In the genomic region with DNA sequence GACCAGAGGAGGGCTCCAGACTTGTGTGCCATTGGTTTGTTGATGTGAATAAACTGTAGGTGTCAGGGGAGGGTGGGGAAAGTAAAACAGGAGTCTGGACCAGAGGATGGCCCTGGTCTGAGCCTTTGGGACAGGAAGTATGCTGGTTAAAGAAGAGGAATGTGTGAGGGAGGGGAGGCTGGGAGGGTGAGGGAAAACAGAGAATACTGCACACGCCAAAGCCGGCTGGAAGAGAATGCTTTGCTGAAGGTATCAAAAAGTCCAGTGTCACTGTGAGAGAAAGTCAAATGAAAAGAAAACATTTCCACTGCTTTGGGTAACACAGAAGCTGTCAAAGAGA, we compare ENCODE assay signal across 13 mouse cellular contexts.
DNase-seq lines count a peak whose midpoint lies in the region; ATAC-seq and TF ChIP-seq lines count a peak whose summit lies in the region.
"Had no signal": no experiment of that assay in that cellular context is flagged by ENCODE, and none has a peak within 500 bp of the region (broad histone marks: within the 10 kb centered on the region; RNA-seq: fewer than 3 reads in every experiment).

No protein-coding gene starts in this region.

- peaks cover 13% of the 10 kb centered on the region; the same call in 1 of the 2 replicates for H3K4me1 ChIP-seq in heart, embryonic 12.5 days (replicated peaks)
- no peaks in the 10 kb centered on the region for H3K4me1 ChIP-seq in lung, embryonic 16.5 days (replicated peaks; ENCODE audit: control insufficient read depth, insufficient read depth, low read length)
- H3K4me1 ChIP-seq in embryonic facial prominence, embryonic 10.5 days: peaks cover 34% of the 10 kb centered on the region
- peaks cover 29% of the 10 kb centered on the region for H3K4me1 ChIP-seq in limb, embryonic 14.5 days (ENCODE audit: control insufficient read depth, insufficient read depth, low read length)
- H3K4me1 ChIP-seq: neural tube, embryonic 12.5 days had no signal

- no peak for DNase-seq in heart, postnatal 4 days
- DNase-seq in lung, postnatal 14 days: no peak
- DNase-seq in embryonic facial prominence, embryonic 10.5 days (ENCODE audit: low spot score): peak; percentile 23
- DNase-seq in limb, embryonic 14.5 days (ENCODE audit: low spot score): no peak
- no peak for DNase-seq in spleen, adult 18-20 months
- DNase-seq in thymus, adult 18-20 months: no peak
- DNase-seq: gastrocnemius, postnatal 36 days; right cerebral cortex, adult 18-20 months had no signal

- H3K9me3 ChIP-seq in heart, embryonic 12.5 days (replicated peaks): no peaks in the 10 kb centered on the region
- H3K9me3 ChIP-seq in lung, embryonic 16.5 days (ENCODE audit: control insufficient read depth, low read length): no peaks in the 10 kb centered on the region
- H3K9me3 ChIP-seq in embryonic facial prominence, embryonic 10.5 days: no peaks in the 10 kb centered on the region
- no peaks in the 10 kb centered on the region for H3K9me3 ChIP-seq in limb, embryonic 14.5 days (ENCODE audit: control insufficient read depth, low read length)
- H3K9me3 ChIP-seq: neural tube, embryonic 12.5 days had no signal

- H3K4me3 ChIP-seq in heart, embryonic 12.5 days: no peak overlapping the region
- no peak overlapping the region for H3K4me3 ChIP-seq in lung, embryonic 16.5 days (ENCODE audit: low read length)
- no peak overlapping the region for H3K4me3 ChIP-seq in embryonic facial prominence, embryonic 10.5 days
- no peak overlapping the region for H3K4me3 ChIP-seq in limb, embryonic 14.5 days (replicated peaks; ENCODE audit: low read length)
- H3K4me3 ChIP-seq: neural tube, embryonic 12.5 days had no signal

- H3K9ac ChIP-seq in heart, embryonic 12.5 days: no peak overlapping the region
- no peak overlapping the region for H3K9ac ChIP-seq in lung, embryonic 16.5 days (ENCODE audit: low read length)
- H3K9ac ChIP-seq in limb, embryonic 14.5 days (ENCODE audit: low read depth, low read length, severe bottlenecking): no peak overlapping the region
- H3K9ac ChIP-seq: hindbrain, embryonic 14.5 days; neural tube, embryonic 12.5 days had no signal

- no peak overlapping the region for H3K4me2 ChIP-seq in heart, embryonic 12.5 days
- no peak overlapping the region for H3K4me2 ChIP-seq in lung, embryonic 16.5 days (ENCODE audit: low read depth, low read length)
- no peak overlapping the region for H3K4me2 ChIP-seq in limb, embryonic 14.5 days (replicated peaks; ENCODE audit: low read depth, low read length, severe bottlenecking)
- H3K4me2 ChIP-seq: hindbrain, embryonic 14.5 days; neural tube, embryonic 12.5 days had no signal

- H3K36me3 ChIP-seq in heart, embryonic 12.5 days: no peaks in the 10 kb centered on the region
- H3K36me3 ChIP-seq in lung, embryonic 16.5 days (ENCODE audit: control insufficient read depth, insufficient read depth, low read length): no peaks in the 10 kb centered on the region
- H3K36me3 ChIP-seq in embryonic facial prominence, embryonic 10.5 days (replicated peaks): no peaks in the 10 kb centered on the region
- H3K36me3 ChIP-seq in limb, embryonic 14.5 days (ENCODE audit: control insufficient read depth, insufficient read depth, low read length): no peaks in the 10 kb centered on the region
- H3K36me3 ChIP-seq: neural tube, embryonic 12.5 days had no signal

- ATAC-seq in heart, embryonic 12.5 days (ENCODE audit: insufficient number of reproducible peaks, low FRiP score): no peak
- peak; percentile 65; the same call in 1 of the 2 replicates for ATAC-seq in lung, embryonic 16.5 days (ENCODE audit: low read depth)
- no peak for ATAC-seq in limb, embryonic 14.5 days (ENCODE audit: low FRiP score, low read depth)
- ATAC-seq: forebrain, embryonic 16.5 days had no signal

- 15% methylated on average over 2 of the region's 2 CpGs for WGBS in heart, embryonic 12.5 days
- WGBS in lung, embryonic 16.5 days: 48% methylated on average over 2 of the region's 2 CpGs
- WGBS in embryonic facial prominence, embryonic 10.5 days: 19% methylated on average over 2 of the region's 2 CpGs
- WGBS in limb, embryonic 14.5 days: 26% methylated on average over 2 of the region's 2 CpGs

- no peaks in the 10 kb centered on the region for H3K27me3 ChIP-seq in heart, embryonic 12.5 days (replicated peaks)
- no peaks in the 10 kb centered on the region for H3K27me3 ChIP-seq in lung, embryonic 16.5 days (ENCODE audit: control insufficient read depth, insufficient read depth, low read depth, low read length)
- H3K27me3 ChIP-seq in embryonic facial prominence, embryonic 10.5 days (replicated peaks; ENCODE audit: low read depth, poor library complexity, severe bottlenecking): no peaks in the 10 kb centered on the region
- H3K27me3 ChIP-seq in limb, embryonic 14.5 days (ENCODE audit: control insufficient read depth, insufficient read depth, low read length): no peaks in the 10 kb centered on the region
- H3K27me3 ChIP-seq: neural tube, embryonic 12.5 days had no signal

- TF ChIP-seq POLR2A in limb, embryonic 14.5 days (IDR thresholded peaks at IDR 0.05; ENCODE audit: borderline replicate concordance, extremely low read depth, insufficient read depth, insufficient read length): no peak

- H3K27ac ChIP-seq in heart, embryonic 12.5 days (ENCODE audit: poor library complexity, severe bottlenecking): 0 out of 2 replicates have a peak overlapping the region, but pooled peaks have one; percentile 5
- no peak overlapping the region for H3K27ac ChIP-seq in lung, embryonic 16.5 days (ENCODE audit: low read length)
- peak overlapping the region; percentile 57 for H3K27ac ChIP-seq in embryonic facial prominence, embryonic 10.5 days (replicated peaks)
- peak overlapping the region; percentile 69 for H3K27ac ChIP-seq in limb, embryonic 14.5 days (replicated peaks; ENCODE audit: low read depth, low read length)
- H3K27ac ChIP-seq: hindbrain, embryonic 14.5 days; neural tube, embryonic 12.5 days had no signal
